In the genomic region with DNA sequence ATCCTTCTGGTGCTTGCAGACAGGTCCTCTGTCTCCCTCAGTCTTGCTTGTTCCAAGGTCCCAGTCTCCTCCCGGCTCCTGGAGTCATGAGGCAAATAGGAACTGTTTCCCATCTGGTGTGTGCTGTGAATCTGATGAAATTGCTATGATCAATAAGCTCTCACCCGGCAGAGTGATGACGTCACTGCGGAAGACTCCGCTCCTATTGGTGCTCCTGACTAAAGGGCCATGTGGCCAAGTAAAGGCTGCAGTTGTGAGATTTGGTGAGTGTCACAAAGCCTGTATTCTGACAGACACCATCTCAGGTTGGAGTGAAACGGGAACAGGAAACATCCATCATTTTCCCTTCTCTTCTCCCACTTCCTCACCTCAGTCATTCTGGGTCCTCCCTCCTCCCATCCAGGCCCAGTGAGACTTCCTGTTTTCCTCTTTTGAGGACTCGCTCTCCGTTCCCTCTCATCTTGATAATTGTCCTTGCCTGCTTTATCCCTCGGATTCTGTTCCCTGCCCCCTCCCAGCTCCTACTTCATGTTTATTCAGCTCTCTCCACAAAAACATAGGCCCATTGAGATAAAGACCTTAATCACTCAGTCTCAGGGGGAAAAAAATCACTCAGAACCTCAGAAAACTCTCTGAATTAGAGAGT, we compare ENCODE assay signal across 11 mouse cellular contexts.
DNase-seq lines count a peak whose midpoint lies in the region; ATAC-seq and TF ChIP-seq lines count a peak whose summit lies in the region.
"Had no signal": no experiment of that assay in that cellular context is flagged by ENCODE, and none has a peak within 500 bp of the region (broad histone marks: within the 10 kb centered on the region; RNA-seq: fewer than 3 reads in every experiment).

No protein-coding gene starts in this region.

- H3K79me2 ChIP-seq in liver, adult 2 months (ENCODE audit: control insufficient read depth, insufficient read depth, low read length), result no peaks in the 10 kb centered on the region

- ATAC-seq in liver, embryonic 12.5 days, result no peak
- no peak for ATAC-seq in embryonic facial prominence, embryonic 12.5 days (ENCODE audit: insufficient number of reproducible peaks, insufficient read depth, low FRiP score, low TSS enrichment)
- ATAC-seq: midbrain, embryonic 16.5 days had no signal

- no peak overlapping the region for H3K9ac ChIP-seq in liver, adult 2 months (ENCODE audit: low read depth, low read length)
- no peak overlapping the region for H3K9ac ChIP-seq in liver, embryonic 12.5 days
- H3K9ac ChIP-seq in embryonic facial prominence, embryonic 12.5 days, result no peak overlapping the region

- WGBS in liver, adult 2 months, result 49% methylated on average over 9 of the region's 9 CpGs
- WGBS in liver, embryonic 12.5 days (ENCODE audit: insufficient replicate concordance), result 26% methylated on average over 9 of the region's 9 CpGs
- WGBS in embryonic facial prominence, embryonic 12.5 days, result 36% methylated on average over 9 of the region's 9 CpGs

- no peaks in the 10 kb centered on the region for H3K36me3 ChIP-seq in liver, adult 2 months (ENCODE audit: control insufficient read depth, insufficient read depth, low read length)
- no peaks in the 10 kb centered on the region for H3K36me3 ChIP-seq in liver, embryonic 12.5 days
- H3K36me3 ChIP-seq in embryonic facial prominence, embryonic 12.5 days, result no peaks in the 10 kb centered on the region

- no peak for TF ChIP-seq CTCF in liver, adult 2 months (IDR thresholded peaks at IDR 0.05; ENCODE audit: low read depth, low read length)

- H3K27ac ChIP-seq in liver, adult 2 months (replicated peaks; ENCODE audit: insufficient read depth, low read depth, low read length), result no peak overlapping the region
- H3K27ac ChIP-seq in liver, embryonic 12.5 days, result no peak overlapping the region
- H3K27ac ChIP-seq in embryonic facial prominence, embryonic 12.5 days, result peak overlapping the region; percentile 7; the same call in 1 of the 2 replicates

- no peaks in the 10 kb centered on the region for H3K4me1 ChIP-seq in liver, adult 2 months (ENCODE audit: control insufficient read depth, insufficient read depth, low read length)
- H3K4me1 ChIP-seq in liver, embryonic 12.5 days, result peaks cover 11% of the 10 kb centered on the region
- peaks cover 36% of the 10 kb centered on the region for H3K4me1 ChIP-seq in embryonic facial prominence, embryonic 12.5 days

- H3K4me3 ChIP-seq in liver, adult 2 months (ENCODE audit: insufficient read depth, low read depth, low read length), result no peak overlapping the region
- H3K4me3 ChIP-seq in liver, embryonic 12.5 days, result no peak overlapping the region
- H3K4me3 ChIP-seq in embryonic facial prominence, embryonic 12.5 days, result no peak overlapping the region

- H3K9me3 ChIP-seq in liver, embryonic 12.5 days (replicated peaks), result no peaks in the 10 kb centered on the region
- H3K9me3 ChIP-seq in embryonic facial prominence, embryonic 12.5 days, result no peaks in the 10 kb centered on the region

- DNase-seq in embryo, embryonic 10 days (ENCODE audit: low spot score), result peak; percentile 28
- no peak for DNase-seq in embryo, embryonic 11 days
- DNase-seq in liver, adult 2 months (ENCODE audit: extremely low read depth, low read depth, low spot score), result peak; percentile 3
- DNase-seq in heart, postnatal 10 days, result peak; percentile 25 to 29
- DNase-seq in kidney, postnatal 14 days, result no peak
- no peak for DNase-seq in urinary bladder, adult 2 months (ENCODE audit: low spot score)
- DNase-seq: cerebellum, postnatal 14 days; kidney, adult 11 months had no signal

- no peak for TF ChIP-seq POLR2A in liver, adult 2 months (IDR thresholded peaks at IDR 0.05; ENCODE audit: extremely low read depth, insufficient read depth, low read length)

- H3K27me3 ChIP-seq in liver, adult 2 months (ENCODE audit: control insufficient read depth, insufficient read depth, low read length), result no peaks in the 10 kb centered on the region
- H3K27me3 ChIP-seq in liver, embryonic 12.5 days (replicated peaks), result 0 out of 2 replicates have a peak, but pooled peaks cover 10% of the 10 kb centered on the region
- no peaks in the 10 kb centered on the region for H3K27me3 ChIP-seq in embryonic facial prominence, embryonic 12.5 days

- H3K4me2 ChIP-seq in liver, embryonic 12.5 days, result no peak overlapping the region
- H3K4me2 ChIP-seq in embryonic facial prominence, embryonic 12.5 days (replicated peaks), result no peak overlapping the region

- intact Hi-C loops in heart, postnatal 10 days (cut with DNase I), result loop anchor here (5.0 kb wide), 1 partner anchor 41 kb away; no protein-coding TSS in a partner anchor

Comparison
In these comparisons a context has a peak if more than half of its experiments do, and no peak if none do; other contexts are left out.
1. DNase-seq: peak in embryo, embryonic 10 days (single experiment), liver, adult 2 months (single experiment) and heart, postnatal 10 days (2 of 2); none in embryo, embryonic 11 days (single experiment), kidney, postnatal 14 days (single experiment) and urinary bladder, adult 2 months (single experiment).